Mouse (Mus musculus): ENCODE measurements around the gene Ogfod1. TPM values are rescaled to one million over a fixed set of nuclear protein-coding genes. Genes with fewer than 3 reads are reported as not detected.

Gene Ogfod1
- 3.7 and 4.6 TPM in 2 replicates for polyA plus RNA-seq (2012; rRNA removed)

DNA sequence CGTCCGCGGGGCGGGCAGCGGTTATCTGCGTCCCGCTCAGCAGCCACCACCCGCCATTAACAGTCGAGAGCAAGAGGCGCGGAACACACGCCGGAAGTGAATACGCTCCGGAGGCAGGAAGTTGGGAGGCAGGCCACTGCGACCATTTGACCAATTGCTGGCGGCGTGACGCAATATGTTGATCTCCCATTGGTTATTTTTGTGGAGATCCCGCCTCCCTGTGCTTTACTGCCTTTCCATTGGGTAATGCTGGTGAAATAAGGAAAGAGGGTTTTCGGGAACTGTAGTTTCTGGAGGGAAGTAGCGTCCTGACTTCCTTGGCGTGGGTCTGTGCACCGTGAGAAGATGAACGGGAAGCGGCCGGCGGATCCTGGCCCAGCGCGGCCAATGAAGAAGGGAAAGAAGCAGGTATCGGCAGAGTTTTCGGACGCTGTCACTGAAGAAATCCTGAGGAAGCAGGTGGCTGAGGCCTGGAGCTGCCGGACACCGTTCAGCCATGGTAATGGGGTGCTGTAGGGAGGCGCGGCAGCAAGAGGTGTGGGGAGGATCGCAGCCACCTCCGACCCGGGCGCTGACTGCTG, at the start of gene Ogfod1, which contains the start of gene Nudt21:
Gene Ogfod1 (plus strand): TSS at position 255 of the 581 bp plus-strand sequence.
Gene Nudt21 (minus strand): TSS at position 88 of the 581 bp plus-strand sequence.

DNA sequence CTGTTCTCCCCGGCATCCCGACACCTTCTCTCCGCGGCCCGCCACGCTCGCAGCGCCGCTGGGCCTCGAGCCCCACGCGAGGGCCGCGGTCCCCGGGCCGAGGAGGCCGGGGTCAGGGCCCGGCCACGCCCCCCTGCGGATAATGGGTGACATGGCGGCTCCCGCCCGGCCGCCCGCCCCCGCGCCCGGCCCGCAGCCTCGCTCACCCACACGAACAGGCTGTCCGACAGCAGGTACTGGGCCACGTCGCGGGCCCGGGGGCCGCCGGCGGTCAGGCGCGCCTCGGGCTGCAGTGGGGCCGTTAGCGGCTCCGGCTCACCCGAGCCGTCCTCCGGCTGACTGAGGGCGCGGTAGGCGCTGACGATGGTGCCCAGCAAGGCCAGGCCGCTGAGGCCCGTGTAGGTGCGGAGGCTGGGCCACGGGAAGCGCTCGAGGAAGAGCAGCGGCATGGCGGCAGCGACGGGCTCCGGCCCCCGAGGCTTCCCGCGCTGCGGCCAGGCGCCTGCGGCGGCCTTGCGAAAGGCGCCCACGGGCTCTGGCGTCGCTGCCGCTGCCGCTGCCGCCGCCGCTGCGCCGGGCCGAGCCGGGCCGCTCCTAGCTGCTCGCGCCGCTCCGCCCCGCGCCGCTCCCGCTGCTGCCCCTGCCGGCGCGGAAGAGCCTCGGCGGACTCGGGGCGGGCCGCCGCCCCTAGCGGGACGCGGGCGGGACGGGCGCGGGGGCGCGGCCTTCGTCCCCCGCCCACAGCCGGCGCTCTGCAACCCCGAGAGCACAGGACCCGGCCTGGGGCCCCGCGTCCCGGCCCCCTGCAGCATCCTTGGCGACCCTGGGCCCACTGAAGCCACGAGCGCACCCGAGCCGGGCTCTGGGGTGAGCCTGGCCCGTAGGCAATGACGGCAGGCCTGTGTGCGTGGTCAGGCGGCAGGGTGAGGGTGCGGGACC, 24.7 kb upstream of the Ogfod1 start, which contains the start of gene Amfr:
Gene Amfr (minus strand): TSS at position 830 of the 939 bp plus-strand sequence.

DNA sequence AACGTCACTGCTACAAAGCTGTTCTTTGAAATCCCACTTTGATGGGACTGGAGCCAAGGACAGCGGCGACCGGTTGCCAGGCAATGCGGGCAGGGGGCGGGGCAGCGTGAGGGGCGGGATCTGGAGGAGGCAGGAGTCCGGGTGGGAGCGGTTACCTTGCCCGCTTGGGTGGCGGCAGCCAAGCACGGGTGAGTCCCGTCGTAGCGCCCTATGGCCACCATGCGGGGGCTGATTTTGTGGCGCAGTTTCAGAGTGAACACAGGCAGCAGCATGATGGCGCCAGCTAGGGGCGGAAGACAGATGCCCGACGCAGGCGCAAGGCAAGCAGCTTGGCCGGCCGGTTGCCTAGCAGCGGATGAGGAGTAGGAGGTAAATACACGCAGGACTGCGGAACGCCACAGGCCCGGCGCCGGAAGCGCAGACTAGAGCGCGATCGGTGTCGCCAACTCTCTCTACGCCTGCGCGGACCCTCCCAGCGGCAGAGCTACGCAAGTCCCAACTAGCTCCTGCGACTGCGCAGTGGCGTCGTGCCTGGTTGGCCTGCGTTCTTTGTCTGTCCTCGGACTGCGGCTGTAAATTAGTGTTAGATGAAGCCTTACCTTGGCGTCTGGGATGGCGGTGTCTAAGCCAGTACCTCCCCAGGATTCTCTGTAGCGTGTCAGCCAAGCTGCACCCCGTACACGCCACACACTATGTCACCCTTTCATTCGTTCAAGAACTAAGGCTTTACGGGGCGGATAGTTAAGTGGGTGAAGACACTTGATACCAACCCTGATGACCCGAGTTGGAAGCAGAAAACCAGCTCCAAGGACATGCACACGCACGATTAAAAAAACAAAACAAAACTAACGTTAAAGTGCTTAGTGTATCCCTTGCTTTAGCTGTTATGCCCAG, 61.3 kb downstream of the Ogfod1 start, which contains the start of gene Bbs2:
Gene Bbs2 (minus strand): TSS at position 848 of the 894 bp plus-strand sequence.

Other genes with a start within 250 kb of the Ogfod1 start
- 25.8 and 26.3 TPM in 2 replicates for gene Gnao1, start 227.2 kb upstream of the Ogfod1 start, polyA plus RNA-seq (2012; rRNA removed)
- gene Amfr, start 24.4 kb upstream of the Ogfod1 start, polyA plus RNA-seq (2012; rRNA removed), result 124 and 173 TPM in 2 replicates
- gene Nudt21, start 167 bp upstream of the Ogfod1 start, polyA plus RNA-seq (2012; rRNA removed), result 39.0 and 169 TPM in 2 replicates
- 23.7 and 29.6 TPM in 2 replicates for gene Bbs2, start 61.7 kb downstream of the Ogfod1 start, polyA plus RNA-seq (2012; rRNA removed)
- not detected in 2 replicates for gene Mt4, start 100.0 kb downstream of the Ogfod1 start, polyA plus RNA-seq (2012; rRNA removed)
- 40.6 and 43.0 TPM in 2 replicates for gene Mt3, start 115.4 kb downstream of the Ogfod1 start, polyA plus RNA-seq (2012; rRNA removed)
- 89.1 and 173 TPM in 2 replicates for gene Mt2, start 135.5 kb downstream of the Ogfod1 start, polyA plus RNA-seq (2012; rRNA removed)
- 1,509 and 2,181 TPM in 2 replicates for gene Mt1, start 141.9 kb downstream of the Ogfod1 start, polyA plus RNA-seq (2012; rRNA removed)
- 14.7 and 18.9 TPM in 2 replicates for gene Nup93, start 177.4 kb downstream of the Ogfod1 start, polyA plus RNA-seq (2012; rRNA removed)

All from ovary, adult 2 months (tissue).